Mouse (Mus musculus): ENCODE data around the gene Trnau1ap.

Trnau1ap gene

GRCm38 (mm10) chr4:132329115-132329834 is at the start of gene Trnau1ap:
Gene Trnau1ap, minus strand, starts transcription at chr4:132329538.
- DNase-seq (ENCODE audit: low spot score) = peak; percentile 84

- no peak for DNase-seq (ENCODE audit: low spot score)
Measured at GRCm38 (mm10) chr4:132373820-132374219, 44.5 kb upstream of the Trnau1ap start.

DNA sequence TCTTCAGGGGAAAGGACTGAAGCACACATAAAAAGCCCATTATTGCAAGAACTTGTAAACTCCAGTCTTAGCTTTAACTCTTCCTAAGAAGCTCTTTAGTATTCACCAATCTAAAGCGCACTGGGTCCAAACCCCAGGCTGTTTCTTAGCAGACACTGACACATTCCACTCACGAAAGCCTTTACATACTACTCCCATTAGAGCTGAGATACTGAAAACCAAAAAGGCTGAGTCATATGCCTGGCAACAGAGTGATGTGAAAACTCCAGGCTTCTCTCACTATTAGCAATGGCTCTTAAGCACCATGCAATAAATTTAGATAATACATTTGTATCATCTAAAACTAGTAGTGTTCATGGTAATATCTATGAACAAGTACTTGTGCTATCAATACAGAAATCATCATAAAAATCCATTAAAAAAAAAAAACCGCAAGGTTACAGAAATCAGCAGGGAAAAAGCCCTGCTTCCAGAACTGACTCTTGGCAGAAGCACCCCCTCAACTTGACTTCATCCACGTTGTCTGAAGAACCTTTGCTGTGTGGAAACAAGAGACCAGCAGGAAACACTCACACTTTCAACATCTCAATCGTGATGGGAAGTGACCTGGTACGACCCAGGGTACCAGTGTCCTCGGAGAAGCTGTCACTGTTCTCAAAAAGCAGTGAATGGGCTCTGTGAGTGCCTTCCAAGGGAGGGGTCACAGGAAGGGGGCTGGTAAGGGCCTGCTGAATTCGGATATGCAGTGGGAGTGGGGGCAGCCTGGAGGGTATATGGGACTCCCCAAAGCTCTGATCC is 40.8 kb upstream of the Trnau1ap start:
- DNase-seq (ENCODE audit: low spot score) = no peak

GRCm38 (mm10) chr4:132367480-132368201 is 38.3 kb upstream of the Trnau1ap start:
- DNase-seq (ENCODE audit: low spot score) = no peak

DNA sequence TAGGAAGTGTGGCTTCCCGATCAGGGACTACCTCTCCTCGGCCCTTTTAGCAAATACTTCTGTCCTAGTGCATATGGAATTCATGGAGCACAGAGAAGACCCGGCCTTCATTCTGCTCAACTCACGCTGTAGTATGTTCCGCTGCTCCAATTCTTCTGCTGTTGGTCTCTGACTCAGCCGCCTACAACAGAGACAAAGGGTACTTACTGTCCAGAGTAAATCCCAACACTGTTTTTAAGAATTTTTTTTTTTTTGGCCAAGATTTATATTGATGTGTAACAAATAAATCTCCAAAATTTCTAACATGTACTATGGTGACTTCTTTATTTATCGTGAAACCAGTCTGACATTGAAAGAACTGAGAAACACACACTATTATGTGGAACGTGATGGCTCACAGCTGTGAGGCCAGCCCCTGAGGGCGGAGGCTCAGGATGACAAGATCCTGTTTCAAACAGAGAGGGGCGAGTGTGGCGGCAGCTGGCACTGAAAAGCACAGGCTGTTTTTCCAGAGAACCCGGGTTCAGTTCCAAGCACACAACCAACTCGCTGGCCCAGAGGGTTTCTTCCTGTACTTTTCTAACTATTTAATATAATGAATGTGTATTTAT is 36.2 kb upstream of the Trnau1ap start:
- DNase-seq (ENCODE audit: low spot score) = no peak

GRCm38 (mm10) chr4:132363487-132363886 is 34.1 kb upstream of the Trnau1ap start:
- DNase-seq (ENCODE audit: low spot score) = no peak

GRCm38 (mm10) chr4:132359510-132359909 is 30.2 kb upstream of the Trnau1ap start:
- DNase-seq (ENCODE audit: low spot score) = no peak

DNA sequence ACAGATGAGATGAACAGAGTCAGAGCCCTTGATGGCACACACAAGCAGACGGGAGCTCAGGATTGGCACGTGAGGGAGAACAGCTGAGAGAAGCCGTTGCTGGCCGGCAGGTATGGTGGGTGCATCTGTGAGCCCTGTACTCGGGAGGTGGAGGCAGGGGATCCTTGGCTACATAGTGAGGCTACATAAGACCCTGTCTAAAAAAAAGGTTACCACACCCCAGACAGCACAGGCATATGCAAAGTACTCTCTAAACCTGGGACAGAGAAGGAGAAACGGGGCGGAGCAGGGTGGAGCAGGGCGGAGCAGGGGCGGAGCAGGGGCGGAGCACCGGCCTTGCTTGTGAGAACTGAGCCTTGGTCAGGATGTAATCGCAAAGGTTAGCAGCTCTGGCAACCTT is 26.8 kb upstream of the Trnau1ap start:
- no peak for DNase-seq (ENCODE audit: low spot score)

GRCm38 (mm10) chr4:132355403-132355802 is 26.1 kb upstream of the Trnau1ap start:
- DNase-seq (ENCODE audit: low spot score) = no peak

- DNase-seq (ENCODE audit: low spot score) = no peak
Measured at GRCm38 (mm10) chr4:132354571-132354970, 25.2 kb upstream of the Trnau1ap start.

- peak; percentile 86 for DNase-seq (ENCODE audit: low spot score)
Measured at GRCm38 (mm10) chr4:132353481-132353885, 24.1 kb upstream of the Trnau1ap start, which contains the start of gene Rcc1. Gene Rcc1, minus strand, starts transcription at chr4:132353605.

DNA sequence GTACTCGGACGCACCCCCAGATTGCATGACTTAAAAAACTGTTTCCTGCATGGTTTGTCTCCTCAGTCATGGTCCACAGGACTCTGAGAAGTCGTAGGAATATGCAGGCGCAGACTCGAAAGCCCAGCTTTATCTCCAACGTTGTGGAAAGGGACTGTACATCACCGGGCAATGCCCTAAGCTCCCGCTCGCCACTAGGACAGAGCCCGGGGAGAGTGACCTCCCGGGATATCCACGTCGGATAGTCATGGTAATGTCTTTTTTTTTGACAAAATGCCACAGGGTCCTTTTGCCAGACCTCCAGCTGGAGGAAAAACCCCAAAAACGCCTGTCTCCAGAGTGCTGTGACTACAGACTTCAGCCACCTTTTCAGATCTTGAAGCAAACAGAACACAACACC is 23.4 kb upstream of the Trnau1ap start:
- no peak for DNase-seq (ENCODE audit: low spot score)

- no peak for DNase-seq (ENCODE audit: low spot score)
Measured at GRCm38 (mm10) chr4:132351401-132351800, 22.1 kb upstream of the Trnau1ap start.

GRCm38 (mm10) chr4:132350854-132351253 is 21.5 kb upstream of the Trnau1ap start:
- no peak for DNase-seq (ENCODE audit: low spot score)

GRCm38 (mm10) chr4:132350123-132350740 is 20.9 kb upstream of the Trnau1ap start:
- no peak for DNase-seq (ENCODE audit: low spot score)

DNA sequence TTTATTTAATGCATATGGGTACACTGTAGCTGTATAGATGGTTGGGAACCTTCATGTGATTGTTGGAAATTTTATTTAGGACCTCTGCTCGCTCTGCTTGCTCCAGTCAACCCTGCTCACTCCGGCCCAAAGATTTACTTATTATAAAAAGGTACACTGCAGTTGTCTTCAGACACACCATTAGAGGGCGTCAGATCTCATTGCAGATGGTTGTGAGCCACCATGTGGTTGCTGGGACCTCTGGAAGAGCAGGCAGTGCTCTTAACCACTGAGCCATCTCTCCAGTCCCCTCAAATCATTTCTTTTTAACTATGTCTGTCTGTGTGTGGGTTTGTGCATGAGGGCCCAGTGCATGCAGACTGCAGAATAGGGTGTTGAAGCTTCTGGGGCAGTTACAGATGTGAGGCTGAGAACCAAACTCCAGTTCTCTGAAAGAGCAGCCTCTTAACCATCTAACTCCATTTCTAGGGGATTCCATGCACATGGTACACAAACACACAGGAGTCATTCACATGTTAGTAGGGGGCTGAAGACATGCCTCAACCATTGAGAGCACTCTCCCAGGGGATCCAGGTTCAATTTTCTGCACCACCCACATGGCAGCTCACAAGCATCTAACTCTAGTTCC is 20.3 kb upstream of the Trnau1ap start:
- DNase-seq (ENCODE audit: low spot score) = no peak

DNA sequence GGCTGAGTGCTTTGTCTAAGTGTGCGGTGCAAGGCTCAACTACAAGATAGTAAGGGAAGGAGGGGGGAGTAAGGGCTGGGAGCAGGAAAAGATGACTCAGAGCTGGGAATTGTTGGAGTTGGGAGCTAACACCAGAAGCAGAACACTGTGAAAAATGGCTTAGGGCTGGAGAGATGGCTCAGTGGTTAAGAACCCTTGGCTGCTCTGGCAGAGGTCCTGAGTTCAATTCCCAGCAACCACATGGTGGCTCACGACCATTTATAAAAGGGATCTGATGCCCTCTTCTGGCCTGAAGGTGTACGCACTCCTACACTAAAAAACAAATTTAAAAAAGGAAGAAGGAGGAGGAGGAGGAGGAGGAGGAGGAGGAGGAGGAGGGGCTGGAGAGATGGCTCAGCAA is 17.3 kb upstream of the Trnau1ap start:
- no peak for DNase-seq (ENCODE audit: low spot score)

DNA sequence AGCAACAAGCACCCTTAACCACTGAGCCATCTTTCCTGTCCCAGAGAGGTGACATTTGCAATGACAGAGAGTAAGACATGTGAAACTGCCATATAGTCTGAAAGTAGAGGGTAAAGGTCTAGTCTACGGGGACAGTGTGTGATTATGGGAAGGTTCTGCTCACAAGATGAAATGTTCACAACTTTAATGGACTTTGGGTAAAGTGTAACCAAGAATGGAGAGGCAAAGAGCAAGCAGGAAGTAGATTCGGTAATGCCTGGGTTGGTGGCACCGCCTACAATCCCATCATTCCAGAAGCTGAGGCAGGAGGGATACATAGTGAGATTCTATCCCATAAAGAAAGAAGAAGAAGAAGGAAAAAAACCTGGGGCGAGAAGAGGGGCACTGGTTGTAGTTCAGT is 16.9 kb upstream of the Trnau1ap start:
- DNase-seq (ENCODE audit: low spot score) = no peak

- DNase-seq (ENCODE audit: low spot score) = no peak
Measured at GRCm38 (mm10) chr4:132345843-132346212, 16.5 kb upstream of the Trnau1ap start.

GRCm38 (mm10) chr4:132345135-132345842 is 16.0 kb upstream of the Trnau1ap start:
- DNase-seq (ENCODE audit: low spot score) = peak; percentile 82

Data from ovary, adult 18-20 months (tissue).